Mouse (Mus musculus) heart, adult 18-20 months (tissue): ENCODE results near the gene Fcgr1. TPM values are rescaled to one million over a fixed set of nuclear protein-coding genes. Genes with fewer than 3 reads are reported as not detected.
"Not testable (repeated sequence)": the region's sequence is repeated elsewhere in the genome, so short reads cannot be mapped to it uniquely, and the experiment has no call there.

Experiments used
- DNase-seq, 2 experiments: peaks; one replicate each; pipeline ENCODE4 v3.0.0; 2021 to 2022; ENCODE audit warnings: mixed read lengths in 1 of 2
- total RNA-seq, 2 experiments: library from RNA; stranded (reverse); gene quantifications; 2 replicates each; pipeline ENCODE4 v1.2.3; 2021

The Fcgr1 gene
- total RNA-seq, 2 experiments from 2014 or later, result 0.39 to 1.1 TPM

DNA sequence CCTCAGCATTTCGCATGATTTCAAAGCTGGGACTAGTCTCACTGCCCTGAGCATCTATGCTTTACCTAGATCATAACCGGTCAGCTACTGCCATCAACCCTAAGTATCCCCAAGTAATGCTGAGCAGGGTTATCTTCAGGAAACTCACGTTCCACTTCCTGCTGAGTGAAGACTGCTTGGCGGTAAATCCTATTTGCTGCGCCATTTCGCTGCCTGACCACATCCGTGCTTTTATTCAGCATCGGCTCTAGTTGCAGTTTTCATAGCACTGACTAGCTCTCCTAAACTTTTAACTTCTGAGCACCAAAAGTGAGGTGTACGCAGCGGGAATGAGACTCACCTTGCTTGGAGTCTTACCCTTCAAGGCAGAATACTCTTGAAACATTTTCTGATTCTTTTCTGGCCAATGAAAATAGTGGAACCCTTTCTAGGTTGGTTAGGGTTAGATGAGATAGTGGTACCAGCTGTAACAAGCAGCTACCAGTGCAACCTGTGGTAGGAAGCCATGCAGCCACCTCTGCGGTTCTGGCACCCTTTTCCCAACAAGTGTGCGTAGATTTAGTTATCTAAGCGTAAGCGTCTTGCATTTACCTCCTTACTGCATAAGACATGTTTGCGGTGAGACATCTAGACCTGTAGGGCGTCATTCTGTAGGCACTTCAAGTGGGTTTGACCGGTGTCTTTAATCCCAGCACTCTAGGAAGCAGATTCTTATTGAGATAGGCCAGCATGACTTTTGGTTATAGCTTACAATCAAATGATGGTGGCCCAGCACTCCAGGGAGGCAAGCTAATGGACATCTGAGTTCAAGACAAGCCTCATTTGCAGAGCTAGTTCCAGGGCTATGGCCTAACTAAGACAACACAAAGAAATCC, 19.9 kb downstream of the Fcgr1 start:
- DNase-seq, result peak in 1 of 2 experiments; percentile 21

DNA sequence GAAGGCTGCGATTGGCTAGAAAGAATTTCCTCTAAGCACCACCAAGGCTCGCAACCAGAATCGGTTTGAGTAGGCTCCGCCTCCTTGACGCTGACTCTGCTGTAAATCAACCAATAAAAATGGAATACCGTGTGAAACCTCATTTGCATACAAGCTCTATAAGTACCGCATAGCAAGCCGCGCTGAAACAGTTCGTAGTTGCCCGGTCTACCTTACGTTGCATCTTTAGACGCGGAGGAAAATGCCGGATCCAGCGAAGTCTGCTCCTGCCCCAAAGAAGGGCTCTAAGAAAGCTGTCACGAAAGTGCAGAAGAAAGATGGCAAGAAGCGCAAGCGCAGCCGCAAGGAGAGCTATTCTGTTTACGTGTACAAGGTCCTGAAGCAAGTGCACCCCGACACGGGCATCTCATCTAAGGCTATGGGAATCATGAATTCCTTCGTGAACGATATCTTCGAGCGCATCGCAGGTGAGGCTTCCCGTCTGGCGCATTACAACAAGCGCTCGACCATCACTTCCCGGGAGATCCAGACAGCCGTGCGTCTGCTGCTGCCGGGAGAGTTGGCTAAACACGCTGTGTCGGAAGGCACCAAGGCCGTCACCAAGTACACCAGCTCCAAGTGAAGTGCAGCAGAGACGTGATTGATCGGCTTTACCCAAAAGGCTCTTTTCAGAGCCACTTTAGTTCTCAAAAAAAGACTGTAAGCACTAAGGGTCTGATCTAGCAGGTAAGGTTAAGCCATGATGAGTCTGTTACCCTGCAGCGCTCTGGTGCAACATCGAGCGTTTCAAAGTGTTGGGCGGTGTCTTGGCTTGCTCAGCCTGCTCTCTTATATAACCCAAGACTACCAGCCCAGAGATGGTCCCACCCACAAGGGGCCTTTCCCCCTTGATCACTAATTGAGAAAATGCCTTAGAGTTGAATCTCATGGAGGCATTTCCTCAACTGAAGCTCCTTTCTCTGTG, 24.0 kb downstream of the Fcgr1 start, which contains the start of gene Hist2h2bb:
Gene Hist2h2bb (plus strand): TSS at position 242 of the 964 bp plus-strand sequence.
- DNase-seq, result peak; percentile 94 to 97

DNA sequence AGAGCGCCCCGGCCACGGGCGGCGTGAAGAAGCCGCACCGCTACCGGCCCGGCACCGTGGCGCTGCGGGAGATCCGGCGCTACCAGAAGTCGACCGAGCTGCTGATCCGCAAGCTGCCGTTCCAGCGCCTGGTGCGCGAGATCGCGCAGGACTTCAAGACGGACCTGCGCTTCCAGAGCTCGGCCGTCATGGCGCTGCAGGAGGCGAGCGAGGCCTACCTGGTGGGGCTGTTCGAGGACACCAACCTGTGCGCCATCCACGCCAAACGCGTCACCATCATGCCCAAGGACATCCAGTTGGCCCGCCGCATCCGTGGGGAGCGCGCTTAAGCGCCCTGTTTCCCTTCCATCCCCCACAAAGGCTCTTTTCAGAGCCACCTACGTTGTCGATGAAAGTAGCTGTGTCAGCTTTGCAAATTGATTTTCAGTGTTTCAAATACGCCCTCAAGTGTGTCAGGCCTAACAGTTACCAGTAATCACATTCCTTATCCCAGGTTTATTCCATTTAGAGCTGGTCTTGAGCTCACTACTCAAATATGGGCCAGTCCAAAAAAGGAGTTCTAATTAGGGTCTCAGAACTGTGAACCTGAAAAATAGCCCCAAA, 24.9 kb downstream of the Fcgr1 start:
- not testable (repeated sequence) for DNase-seq

- DNase-seq, result peak; percentile 85 to 89
Measured at GRCm38 (mm10) chr3:96268051-96268775, 25.6 kb downstream of the Fcgr1 start, which contains the start of gene Hist2h3b. TSS of gene Hist2h3b (plus strand) at chr3:96268654.

DNA sequence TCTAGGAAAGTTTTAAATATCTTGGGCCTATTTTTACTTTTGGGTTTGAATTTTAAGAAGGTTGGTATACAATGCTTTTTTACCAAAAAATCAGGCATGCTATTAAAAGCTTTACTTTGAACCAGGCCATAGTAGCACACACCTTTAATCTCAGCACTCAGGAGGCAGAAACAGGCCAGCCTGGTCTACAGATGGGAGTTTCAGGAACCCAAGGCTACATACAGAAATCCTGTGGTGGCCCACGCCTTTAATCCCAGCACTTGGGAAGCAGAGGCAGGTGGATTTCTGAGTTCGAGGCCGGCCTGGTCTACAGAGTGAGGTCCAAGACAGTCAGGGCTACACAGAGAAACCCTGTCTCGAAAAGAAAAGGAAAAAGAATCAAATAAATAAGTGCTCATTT, 26.2 kb downstream of the Fcgr1 start:
- DNase-seq, result no peak

GRCm38 (mm10) chr3:96266132-96266710, 27.5 kb downstream of the Fcgr1 start:
- DNase-seq, result no peak

DNA sequence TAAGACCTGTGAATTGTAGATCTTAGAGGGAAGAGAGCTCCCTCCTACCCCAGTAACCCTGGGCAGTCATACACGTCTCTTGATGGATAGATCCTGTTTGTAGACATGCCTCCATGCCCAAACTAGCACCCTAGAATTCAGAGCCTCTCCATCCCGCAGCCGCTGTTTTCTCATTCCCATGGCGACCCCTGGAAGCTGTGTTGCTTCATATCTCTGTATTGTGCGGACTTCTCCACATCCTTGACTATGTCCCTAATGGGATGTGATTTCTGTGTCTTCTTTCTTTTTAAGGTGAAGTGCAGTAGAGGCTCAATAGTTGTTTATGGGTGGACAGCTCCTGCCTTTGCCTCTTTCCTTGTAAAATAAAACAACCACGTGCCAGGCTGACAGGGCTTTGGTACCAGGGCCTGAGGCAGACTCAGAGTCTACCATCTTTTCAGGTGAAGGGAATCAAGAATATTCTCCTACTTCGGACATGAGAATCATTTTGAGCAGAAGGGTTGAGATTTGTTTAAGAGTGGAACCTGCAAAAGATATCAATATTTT, 29.3 kb downstream of the Fcgr1 start:
- DNase-seq, result peak in 1 of 2 experiments; percentile 38

DNA sequence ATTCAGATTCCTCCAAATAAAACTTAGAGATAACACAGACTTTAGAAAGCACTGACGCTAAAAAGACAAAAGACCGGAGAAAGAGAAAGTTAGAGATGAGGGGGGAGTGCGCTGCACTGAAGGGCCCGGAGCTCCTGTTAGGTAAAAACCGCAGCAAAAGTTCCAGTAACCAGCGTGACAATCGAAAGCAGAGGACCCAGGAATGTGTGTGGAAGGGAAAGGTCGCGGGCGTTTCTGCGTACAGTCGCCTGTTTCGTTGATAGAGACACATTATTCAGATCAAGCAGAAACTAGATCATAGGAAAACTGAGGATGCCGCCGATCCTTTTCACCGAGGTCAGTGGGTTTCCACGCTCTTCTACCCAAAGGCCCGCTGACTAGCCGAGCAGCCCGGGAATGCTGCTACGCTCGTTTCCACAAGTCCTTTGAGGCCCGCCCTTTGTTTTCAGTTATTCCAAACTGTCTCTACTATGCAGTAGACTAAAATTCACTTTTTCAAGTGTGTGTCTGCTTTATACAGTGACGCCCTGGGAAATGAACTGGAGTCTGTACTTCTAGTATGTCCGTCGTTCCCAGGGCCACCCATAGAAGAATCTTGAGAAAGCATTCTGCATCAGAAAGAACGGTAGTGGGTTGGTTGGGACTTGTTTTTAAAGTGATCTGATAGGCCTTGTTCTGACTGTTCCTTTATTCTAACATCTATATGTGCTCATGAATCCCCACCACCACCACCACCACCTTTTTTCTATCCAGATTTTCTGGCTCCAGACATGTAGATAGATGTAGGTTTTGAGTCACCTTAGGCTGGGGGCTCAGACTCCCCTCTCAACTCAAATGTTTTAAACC, 30.0 kb downstream of the Fcgr1 start:
- DNase-seq, result peak in 1 of 2 experiments; percentile 82

DNA sequence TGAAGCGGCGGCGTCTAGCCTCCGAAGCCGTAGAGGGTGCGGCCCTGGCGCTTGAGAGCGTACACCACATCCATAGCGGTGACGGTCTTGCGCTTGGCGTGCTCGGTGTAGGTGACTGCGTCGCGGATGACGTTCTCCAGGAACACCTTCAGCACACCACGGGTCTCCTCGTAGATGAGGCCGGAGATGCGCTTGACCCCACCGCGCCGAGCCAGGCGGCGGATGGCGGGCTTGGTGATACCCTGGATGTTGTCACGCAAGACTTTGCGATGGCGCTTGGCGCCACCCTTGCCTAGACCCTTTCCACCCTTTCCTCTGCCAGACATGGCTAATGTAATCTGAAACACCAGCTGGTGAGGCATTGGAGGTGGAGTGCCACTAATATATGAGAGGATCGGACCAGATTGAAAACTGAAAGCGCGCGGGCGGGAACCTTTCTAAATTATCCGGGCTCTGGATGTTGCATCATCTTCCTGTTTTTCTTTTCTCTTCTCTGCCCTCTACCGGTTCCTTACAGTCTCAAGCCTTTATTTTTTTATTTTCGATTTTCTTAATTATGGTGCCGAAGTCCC, 30.7 kb downstream of the Fcgr1 start, which contains the start of gene Hist2h4:
Gene Hist2h4 (minus strand): TSS at position 333 of the 572 bp plus-strand sequence.
- DNase-seq, result peak; percentile 98 to 99

DNA sequence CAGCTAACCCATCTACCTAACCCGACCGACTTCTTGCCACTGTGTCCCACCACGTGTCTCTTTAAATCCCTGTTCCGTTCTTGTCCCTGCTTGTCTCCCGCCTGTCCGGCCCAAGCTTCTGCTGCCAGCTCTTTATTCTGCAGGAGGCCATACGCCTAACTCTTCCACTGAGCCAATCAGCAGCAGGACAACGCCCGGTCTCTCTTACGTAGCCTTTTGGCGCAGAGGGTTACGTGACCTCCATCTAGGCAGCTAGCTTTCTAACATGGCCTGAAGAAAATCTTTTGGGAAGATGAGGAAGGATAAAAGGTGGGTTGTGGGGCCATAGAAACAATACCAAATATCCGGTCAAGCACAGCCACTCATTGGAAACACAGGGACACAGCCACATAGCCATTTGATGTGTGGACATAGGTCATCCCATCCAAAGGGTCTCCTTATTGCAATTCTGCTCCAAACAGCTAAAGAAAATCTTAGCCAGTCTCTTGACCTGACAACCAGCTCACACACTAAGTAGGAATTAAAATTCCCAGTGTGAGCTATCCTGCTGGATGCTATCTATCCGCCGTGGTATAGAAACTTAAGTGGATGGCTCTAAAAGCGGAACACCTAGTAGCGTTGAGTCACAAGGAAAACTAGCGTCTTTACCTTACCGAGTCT, 31.4 kb downstream of the Fcgr1 start:
- DNase-seq, result peak; percentile 92 to 95

- no peak for DNase-seq
Measured at GRCm38 (mm10) chr3:96261623-96262022, 32.1 kb downstream of the Fcgr1 start.

- DNase-seq, result no peak
Measured at GRCm38 (mm10) chr3:96260220-96260619, 33.5 kb downstream of the Fcgr1 start.

- DNase-seq, result no peak
Measured at GRCm38 (mm10) chr3:96257190-96257589, 36.6 kb downstream of the Fcgr1 start.

- DNase-seq, result no peak
Measured at GRCm38 (mm10) chr3:96255926-96256593, 37.7 kb downstream of the Fcgr1 start.

- DNase-seq, result no peak
Measured at GRCm38 (mm10) chr3:96254683-96255355, 39.0 kb downstream of the Fcgr1 start.

- no peak for DNase-seq
Measured at GRCm38 (mm10) chr3:96251787-96252186, 42.0 kb downstream of the Fcgr1 start.

GRCm38 (mm10) chr3:96250890-96251289, 42.9 kb downstream of the Fcgr1 start:
- no peak for DNase-seq

GRCm38 (mm10) chr3:96249034-96249345, 44.8 kb downstream of the Fcgr1 start:
- DNase-seq, result no peak
